In the genomic region with DNA sequence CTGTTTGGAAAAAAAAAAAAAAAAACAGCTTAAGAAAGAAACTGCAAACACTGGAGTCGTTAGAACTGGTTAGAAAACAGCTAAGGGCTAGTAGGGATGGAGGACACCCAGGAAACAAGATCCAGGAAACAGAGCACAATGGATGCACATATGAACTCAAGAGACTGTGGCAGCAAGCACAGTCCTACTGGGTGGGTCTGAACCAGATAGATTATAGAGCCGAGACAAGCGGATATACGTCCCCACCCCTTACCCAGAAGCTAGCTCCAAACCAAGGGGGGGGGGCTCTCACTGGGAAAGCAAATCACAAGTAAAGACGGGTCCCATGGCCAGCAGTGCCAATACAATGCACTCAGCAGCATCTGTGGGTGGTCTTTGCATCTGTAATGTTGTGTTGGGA, we compare ENCODE assay signal across 19 mouse cellular contexts.
"Had no signal": no experiment of that assay in that cellular context is flagged by ENCODE, and none has a peak within 500 bp of the region (broad histone marks: within the 10 kb centered on the region; RNA-seq: fewer than 3 reads in every experiment).

No protein-coding gene starts in this region.

- DNase-seq: lung, adult 2 months; lung, postnatal 14 days; lung, postnatal 36 days; midbrain, embryonic 14.5 days; retina, postnatal 1 day; right cerebral cortex, adult 18-20 months; right cerebral cortex, postnatal 25 days; right cerebral cortex, postnatal 4 days; spleen, adult 18-20 months; thymus, adult 18-20 months; thymus, postnatal 25 days; thymus, postnatal 4 days had no signal

- H3K27ac ChIP-seq: liver, embryonic 14.5 days; lung, embryonic 15.5 days; macrophage; neural tube, embryonic 12.5 days had no signal

- H3K9me3 ChIP-seq: lung, embryonic 15.5 days; megakaryocyte, embryonic 14.5 days; neural tube, embryonic 12.5 days had no signal

- H3K9ac ChIP-seq: liver, embryonic 14.5 days; lung, embryonic 15.5 days; neural tube, embryonic 12.5 days had no signal

- H3K4me1 ChIP-seq: lung, embryonic 15.5 days; neural tube, embryonic 12.5 days had no signal

- H3K36me3 ChIP-seq: lung, embryonic 15.5 days; neural tube, embryonic 12.5 days had no signal

- ATAC-seq: lung, postnatal 0 days had no signal

- H3K4me3 ChIP-seq: lung, embryonic 15.5 days; megakaryocyte, embryonic 14.5 days; neural tube, embryonic 12.5 days had no signal

- H3K27me3 ChIP-seq: lung, embryonic 15.5 days; megakaryocyte, embryonic 14.5 days; neural tube, embryonic 12.5 days had no signal

- H3K4me2 ChIP-seq: lung, embryonic 15.5 days; midbrain, embryonic 11.5 days; neural tube, embryonic 12.5 days had no signal
